12 mouse cellular contexts compared by ENCODE assay signal in the genomic region with DNA sequence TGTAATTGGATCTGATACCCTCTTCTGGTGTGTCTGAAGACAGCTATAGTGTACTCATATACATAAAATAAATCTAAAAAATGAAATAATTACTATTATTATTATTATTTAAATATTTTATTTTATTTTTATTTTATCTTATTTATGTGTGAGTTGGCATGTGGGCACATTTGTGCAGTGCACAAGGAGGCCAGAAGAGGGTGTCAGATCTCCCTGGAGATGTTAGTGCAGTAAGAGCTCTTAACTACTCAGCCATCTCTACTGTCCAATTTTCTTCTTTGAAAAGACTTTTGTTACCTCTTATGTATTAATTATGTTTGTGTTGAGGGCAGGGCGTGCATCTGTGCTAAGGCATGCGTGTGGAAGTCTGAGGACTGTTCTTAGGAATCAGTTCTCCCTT. TPM values are rescaled to one million over a fixed set of nuclear protein-coding genes. Genes with fewer than 3 reads are reported as not detected.
DNase-seq lines count a peak whose midpoint lies in the region; ATAC-seq and TF ChIP-seq lines count a peak whose summit lies in the region.
"Had no signal": no experiment of that assay in that cellular context is flagged by ENCODE, and none has a peak within 500 bp of the region (broad histone marks: within the 10 kb centered on the region; RNA-seq: fewer than 3 reads in every experiment).

No protein-coding gene starts in this region.

- H3K27ac ChIP-seq in heart, adult 2 months, result no peak overlapping the region
- no peak overlapping the region for H3K27ac ChIP-seq in spleen, adult 2 months (ENCODE audit: insufficient read depth, low read length)
- H3K27ac ChIP-seq: embryonic facial prominence, embryonic 13.5 days had no signal

- DNase-seq in heart, adult 2 months, result no peak
- DNase-seq in heart, postnatal 14 days, result no peak
- DNase-seq in spleen, adult 2 months (ENCODE audit: low read depth in 1 of 2, low spot score in 2 of 2), result peak in 1 of 2 experiments; percentile 37
- DNase-seq in spleen, adult 12 weeks (ENCODE audit: low spot score), result no peak
- DNase-seq in induced T-regulatory cell, adult 2 months (ENCODE audit: low read depth), result peak; percentile 56
- peak; percentile 40 to 44 for DNase-seq in thymus, postnatal 36 days
- DNase-seq in gastrocnemius, adult 8-10 months (ENCODE audit: low spot score in 2 of 2), result no peak

- peak; percentile 64 for TF ChIP-seq CTCF in heart, adult 2 months (IDR thresholded peaks at IDR 0.05)
- TF ChIP-seq CTCF in spleen, adult 2 months (IDR thresholded peaks at IDR 0.05; ENCODE audit: extremely low read depth, insufficient read depth, insufficient read length, insufficient replicate concordance), result peak; percentile 37; the same call in 1 of the 2 replicates

- no peaks in the 10 kb centered on the region for H3K27me3 ChIP-seq in heart, adult 2 months (ENCODE audit: control insufficient read depth, insufficient read depth, low read length)
- H3K27me3 ChIP-seq in spleen, adult 2 months (ENCODE audit: control insufficient read depth, insufficient read depth, low read length), result no peaks in the 10 kb centered on the region
- H3K27me3 ChIP-seq: embryonic facial prominence, embryonic 13.5 days had no signal

- no peak for TF ChIP-seq POLR2A in heart, adult 2 months (IDR thresholded peaks at IDR 0.05; ENCODE audit: insufficient read depth, low read depth, low read length)
- TF ChIP-seq POLR2A in spleen, adult 2 months (IDR thresholded peaks at IDR 0.05; ENCODE audit: low read depth, low read length), result no peak

- H3K36me3 ChIP-seq in heart, adult 2 months (ENCODE audit: control insufficient read depth, insufficient read depth, low read length), result no peaks in the 10 kb centered on the region
- no peaks in the 10 kb centered on the region for H3K36me3 ChIP-seq in spleen, adult 2 months (ENCODE audit: control insufficient read depth, insufficient read depth, low read length)
- H3K36me3 ChIP-seq: embryonic facial prominence, embryonic 13.5 days had no signal

- 68% methylated on average over 2 of the region's 2 CpGs for WGBS in heart, adult 2 months
- WGBS in spleen, adult 2 months, result 75% methylated on average over 2 of the region's 2 CpGs

- no peak for ATAC-seq in megakaryocyte, adult 5-6 weeks (ENCODE audit: poor library complexity, severe bottlenecking)

- TF ChIP-seq EP300 in heart, adult 2 months (IDR thresholded peaks at IDR 0.05; ENCODE audit: insufficient read depth, low read depth, low read length), result no peak

- intact Hi-C loops in heart, adult 2 months (cut with DNase I), result loop anchor here (1.0 kb wide), 1 partner anchor 47 kb away; no protein-coding TSS in a partner anchor
- intact Hi-C loops in heart, postnatal 14 days (cut with DNase I), result no loop called here

- H3K4me3 ChIP-seq in heart, adult 2 months, result no peak overlapping the region
- H3K4me3 ChIP-seq in spleen, adult 2 months (ENCODE audit: extremely low read depth, insufficient read depth, insufficient read length), result no peak overlapping the region
- H3K4me3 ChIP-seq: embryonic facial prominence, embryonic 13.5 days had no signal

- peaks cover 5% of the 10 kb centered on the region for H3K4me1 ChIP-seq in heart, adult 2 months (ENCODE audit: control insufficient read depth, insufficient read depth, low read length)
- 0 out of 2 replicates have a peak, but pooled peaks cover 9% of the 10 kb centered on the region for H3K4me1 ChIP-seq in spleen, adult 2 months (ENCODE audit: control insufficient read depth, insufficient read depth, insufficient read length)

- H3K9ac ChIP-seq in heart, adult 2 months (ENCODE audit: low read depth, low read length), result no peak overlapping the region
- H3K9ac ChIP-seq: embryonic facial prominence, embryonic 13.5 days had no signal

- no peaks in the 10 kb centered on the region for H3K79me2 ChIP-seq in heart, adult 2 months (replicated peaks; ENCODE audit: control insufficient read depth, insufficient read depth, low read length)

RNA-seq across cellular contexts. Expression of a gene that starts 3.9 kb away (rescaled TPM):
- 10 to 100 TPM; 12.3 to 14.0 TPM for total RNA-seq in heart, adult 2 months (2021)
- 51.8 and 70.2 TPM in 2 replicates for polyA plus RNA-seq in heart, adult 2 months (2012; rRNA removed)
- 10 to 100 TPM; 14.3 to 18.1 TPM for total RNA-seq in heart, postnatal 14 days (2021)
- 30.2 and 39.9 TPM in 2 replicates for polyA plus RNA-seq in spleen, adult 2 months (2012; rRNA removed)
- total RNA-seq in megakaryocyte, adult 5-6 weeks (2015), result 5.7 and 14.9 TPM in 2 replicates
- total RNA-seq in megakaryocyte, adult 5-6 weeks (2017), result 0.81 and 0.89 TPM in 2 replicates
- total RNA-seq in gastrocnemius, adult 8-10 months (2022), result 1 to 10 TPM; 7.1 to 9.8 (median 8.7) TPM

RNA-seq across cellular contexts. Expression of a gene that starts 14.3 kb away (rescaled TPM):
- total RNA-seq in heart, adult 2 months (2021), result 1 to 10 TPM; 8.7 to 9.2 TPM
- polyA plus RNA-seq in heart, adult 2 months (2012; rRNA removed), result 14.7 and 17.7 TPM in 2 replicates
- total RNA-seq in heart, postnatal 14 days (2021), result 1 to 10 TPM; 8.1 to 8.6 TPM
- 24.2 and 32.0 TPM in 2 replicates for polyA plus RNA-seq in spleen, adult 2 months (2012; rRNA removed)
- 24.8 and 26.2 TPM in 2 replicates for total RNA-seq in megakaryocyte, adult 5-6 weeks (2015)
- 13.5 and 13.9 TPM in 2 replicates for total RNA-seq in megakaryocyte, adult 5-6 weeks (2017)
- total RNA-seq in gastrocnemius, adult 8-10 months (2022), result 10 to 100 TPM in 2 of 4 experiments, 1 to 10 TPM in 2; 8.3 to 11.7 (median 10.2) TPM

RNA-seq across cellular contexts. Expression of a gene that starts 14.6 kb away (rescaled TPM):
- 10 to 100 TPM; 17.9 to 20.4 TPM for total RNA-seq in heart, adult 2 months (2021)
- 18.2 and 20.4 TPM in 2 replicates for polyA plus RNA-seq in heart, adult 2 months (2012; rRNA removed)
- total RNA-seq in heart, postnatal 14 days (2021), result 10 to 100 TPM; 17.0 to 20.2 TPM
- polyA plus RNA-seq in spleen, adult 2 months (2012; rRNA removed), result 26.8 and 33.2 TPM in 2 replicates
- total RNA-seq in megakaryocyte, adult 5-6 weeks (2015), result 19.2 and 20.6 TPM in 2 replicates
- total RNA-seq in megakaryocyte, adult 5-6 weeks (2017), result 9.3 and 12.1 TPM in 2 replicates
- total RNA-seq in gastrocnemius, adult 8-10 months (2022), result 10 to 100 TPM; 22.4 to 25.7 (median 24.6) TPM

RNA-seq across cellular contexts. Expression of a gene that starts 15.4 kb away (rescaled TPM):
- total RNA-seq in heart, adult 2 months (2021), result not detected
- not detected in 2 replicates for polyA plus RNA-seq in heart, adult 2 months (2012; rRNA removed)
- total RNA-seq in heart, postnatal 14 days (2021), result not detected
- 0.12 TPM in 1 of 2 replicates, not detected in the other for polyA plus RNA-seq in spleen, adult 2 months (2012; rRNA removed)
- total RNA-seq in megakaryocyte, adult 5-6 weeks (2015), result 0.30 TPM in 1 of 2 replicates, not detected in the other
- not detected in 2 replicates for total RNA-seq in megakaryocyte, adult 5-6 weeks (2017)
- not detected for total RNA-seq in gastrocnemius, adult 8-10 months (2022)
- total RNA-seq: ES-E14; hematopoietic stem cell, adult 5-6 weeks; layer of hippocampus, postnatal 10 days had no signal
- polyA plus RNA-seq: embryonic facial prominence, embryonic 13.5 days had no signal

RNA-seq across cellular contexts. Expression of a gene that starts 20.3 kb away (rescaled TPM):
- total RNA-seq in heart, adult 2 months (2021), result 10 to 100 TPM; 13.8 to 13.9 TPM
- 13.5 and 16.9 TPM in 2 replicates for polyA plus RNA-seq in heart, adult 2 months (2012; rRNA removed)
- total RNA-seq in heart, postnatal 14 days (2021), result 10 to 100 TPM; 18.2 to 19.9 TPM
- polyA plus RNA-seq in spleen, adult 2 months (2012; rRNA removed), result 47.9 and 58.4 TPM in 2 replicates
- 11.9 and 12.0 TPM in 2 replicates for total RNA-seq in megakaryocyte, adult 5-6 weeks (2015)
- 13.6 and 14.4 TPM in 2 replicates for total RNA-seq in megakaryocyte, adult 5-6 weeks (2017)
- 10 to 100 TPM; 12.4 to 16.3 (median 13.7) TPM for total RNA-seq in gastrocnemius, adult 8-10 months (2022)

Comparison
In these comparisons a context has a peak if more than half of its experiments do, and no peak if none do; other contexts are left out.
1. DNase-seq: peak in induced T-regulatory cell, adult 2 months (single experiment) and thymus, postnatal 36 days (2 of 2); none in heart, adult 2 months (0 of 2), heart, postnatal 14 days (0 of 2), spleen, adult 12 weeks (single experiment) and gastrocnemius, adult 8-10 months (0 of 2).